Mouse (Mus musculus) ES-Bruce4 (cell line): ENCODE measurements around the gene Shoc2.

ENCODE experiments used
- CTCF ChIP-seq: IDR thresholded peaks from one replicate; pipeline ENCODE4 v1.8.1; 2011; ENCODE audit warnings: low read depth, low read length
- EP300 ChIP-seq: IDR thresholded peaks from 2 replicates; pipeline ENCODE4 v1.6.1; 2011; ENCODE audit warnings: low read depth, low read length; ENCODE audit not compliant: insufficient read depth
- POLR2A ChIP-seq: IDR thresholded peaks from one replicate; pipeline ENCODE4 v1.8.1; 2011; ENCODE audit warnings: low read length; ENCODE audit not compliant: insufficient read depth

- TF ChIP-seq EP300 (no peak), POLR2A (no peak), CTCF (no peak)
Observed at GRCm38 (mm10) chr19:53964910-53965633, 21.0 kb downstream of the Shoc2 start.
